Mouse (Mus musculus) right cerebral cortex, adult 2 months (tissue): Measurements from ENCODE around the gene Eef1akmt3.
"Not testable (repeated sequence)": the region's sequence is repeated elsewhere in the genome, so short reads cannot be mapped to it uniquely, and the experiment has no call there.

Experiments used
- DNase-seq, 2 experiments: peaks; one replicate each; pipeline ENCODE4 v3.0.0; 2021 to 2022; ENCODE audit warnings: low spot score in 2 of 2

Gene Eef1akmt3

GRCm38 (mm10) chr10:127041274-127041766 lies at the start of gene Eef1akmt3, which contains the start of gene Mettl1:
TSS of gene Eef1akmt3 (minus strand) at chr10:127041513.
TSS of gene Mettl1 (plus strand) at chr10:127041414.
- DNase-seq, result peak in 1 of 2 experiments; percentile 28

GRCm38 (mm10) chr10:127090560-127091411 lies 49.5 kb upstream of the Eef1akmt3 start:
- no peak for DNase-seq

- no peak for DNase-seq
Observed at GRCm38 (mm10) chr10:127085633-127086032, 44.3 kb upstream of the Eef1akmt3 start.

- DNase-seq, result no peak
Observed at GRCm38 (mm10) chr10:127085052-127085451, 43.7 kb upstream of the Eef1akmt3 start.

- DNase-seq, result no peak
Observed at GRCm38 (mm10) chr10:127083915-127084306, 42.6 kb upstream of the Eef1akmt3 start.

- DNase-seq, result no peak
Observed at GRCm38 (mm10) chr10:127083292-127083914, 42.1 kb upstream of the Eef1akmt3 start.

- no peak for DNase-seq
Observed at GRCm38 (mm10) chr10:127081996-127082620, 40.8 kb upstream of the Eef1akmt3 start.

GRCm38 (mm10) chr10:127080901-127081780 lies 39.8 kb upstream of the Eef1akmt3 start:
- DNase-seq, result peak in 1 of 2 experiments; percentile 71

GRCm38 (mm10) chr10:127079665-127080391 lies 38.5 kb upstream of the Eef1akmt3 start:
- DNase-seq, result no peak

GRCm38 (mm10) chr10:127078677-127079575 lies 37.6 kb upstream of the Eef1akmt3 start:
- peak; percentile 72 to 88 for DNase-seq

GRCm38 (mm10) chr10:127078001-127078676 lies 36.8 kb upstream of the Eef1akmt3 start:
- peak; percentile 70 for DNase-seq

GRCm38 (mm10) chr10:127077515-127077914 lies 36.2 kb upstream of the Eef1akmt3 start:
- DNase-seq, result no peak

GRCm38 (mm10) chr10:127076082-127076481 lies 34.8 kb upstream of the Eef1akmt3 start:
- peak in 1 of 2 experiments; percentile 71 for DNase-seq

GRCm38 (mm10) chr10:127075651-127076050 lies 34.3 kb upstream of the Eef1akmt3 start:
- DNase-seq, result no peak

GRCm38 (mm10) chr10:127075080-127075479 lies 33.8 kb upstream of the Eef1akmt3 start, which contains the start of gene Agap2:
TSS of gene Agap2 (plus strand) at chr10:127075284.
- no peak for DNase-seq

- DNase-seq, result no peak
Observed at GRCm38 (mm10) chr10:127073981-127074380, 32.7 kb upstream of the Eef1akmt3 start.

GRCm38 (mm10) chr10:127072969-127073368 lies 31.7 kb upstream of the Eef1akmt3 start:
- not testable (repeated sequence) for DNase-seq

GRCm38 (mm10) chr10:127072270-127072669 lies 31.0 kb upstream of the Eef1akmt3 start:
- DNase-seq, result not testable (repeated sequence)

GRCm38 (mm10) chr10:127071203-127071602 lies 29.9 kb upstream of the Eef1akmt3 start:
- no peak for DNase-seq
